Mouse (Mus musculus) yolk sac, embryonic 10.5 days (tissue): ENCODE measurements around the gene Cobll1.

Source experiments
- DNase-seq: peaks from one replicate; pipeline ENCODE4 v3.0.0-alpha.2; 2017; ENCODE audit warnings: low spot score

Cobll1 gene

DNA sequence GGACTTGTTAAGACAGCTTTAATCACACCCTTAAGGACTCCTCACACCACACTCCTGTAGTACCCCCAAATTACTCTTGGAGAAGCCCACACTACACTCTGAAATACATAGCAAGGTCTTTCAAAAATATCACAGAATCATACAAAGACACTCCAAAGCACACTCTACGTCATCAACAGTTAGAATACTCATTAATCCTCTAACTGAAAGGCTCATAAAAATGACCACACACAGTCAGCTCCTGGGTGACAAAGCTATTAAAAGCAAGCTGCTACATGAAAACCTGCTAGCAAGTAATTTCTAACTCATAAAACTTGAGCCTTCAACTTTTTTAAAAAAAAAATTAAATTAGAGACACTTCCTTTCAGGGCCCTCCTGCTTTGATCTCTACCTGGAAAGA lies 91.8 kb downstream of the Cobll1 start:
- no peak for DNase-seq

DNA sequence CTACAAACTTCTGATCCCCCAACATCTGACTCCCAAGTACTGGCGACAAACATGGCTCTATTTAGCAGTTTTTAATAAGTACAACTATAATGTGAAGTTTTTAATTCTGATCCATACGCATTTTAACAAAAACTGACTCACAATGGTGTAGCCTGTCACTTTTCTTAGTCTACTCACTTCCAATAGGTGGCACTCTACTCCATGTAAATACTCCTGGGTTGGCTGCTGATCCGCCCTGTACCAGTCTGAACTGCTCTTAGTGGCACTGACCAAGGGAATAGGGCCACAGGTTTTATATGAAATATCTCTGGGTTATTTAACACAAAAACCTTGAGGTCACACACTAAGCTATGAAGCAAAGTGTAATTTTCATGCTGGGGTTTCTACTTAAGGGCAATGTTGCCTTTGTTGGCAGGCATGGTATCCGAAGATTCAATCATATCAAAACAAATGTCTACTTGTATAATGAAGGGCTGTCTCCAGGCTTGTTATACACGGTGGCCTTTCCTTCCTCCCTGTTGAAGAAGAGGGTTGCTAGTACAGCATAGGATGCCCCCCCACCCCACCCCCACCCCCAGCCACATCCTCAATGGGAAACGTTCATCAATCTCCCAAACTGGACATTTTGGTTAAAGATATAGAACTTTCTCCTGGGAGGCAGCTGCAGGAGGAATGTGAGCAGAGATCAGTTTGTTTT lies 93.6 kb downstream of the Cobll1 start:
- peak; percentile 40 for DNase-seq

DNA sequence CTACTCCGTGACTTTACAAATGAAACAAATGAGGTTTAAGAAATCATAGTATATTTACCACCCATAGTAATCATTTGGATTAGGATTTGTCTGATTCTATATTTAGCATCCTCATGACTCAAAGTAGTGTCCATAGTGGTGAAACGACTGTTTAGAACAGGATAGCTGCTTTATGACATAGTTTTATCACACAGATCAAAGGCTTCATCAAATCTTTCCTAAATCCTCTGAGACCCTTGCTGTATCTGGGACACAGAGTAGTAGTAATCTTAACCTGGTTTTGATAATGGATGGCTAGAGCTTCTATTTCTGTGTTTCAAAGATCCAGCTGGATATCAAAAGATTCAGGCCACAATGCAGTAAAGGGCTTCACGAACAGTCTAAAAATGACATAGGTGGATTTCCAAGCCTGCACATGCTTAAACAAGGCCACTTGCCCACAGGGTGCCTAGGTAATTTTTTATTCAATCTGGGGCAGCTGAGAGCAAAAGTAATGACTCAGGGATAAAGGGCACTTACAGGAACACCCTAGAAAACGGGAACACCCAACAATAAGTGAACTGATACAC lies 98.0 kb downstream of the Cobll1 start:
- DNase-seq: no peak

DNA sequence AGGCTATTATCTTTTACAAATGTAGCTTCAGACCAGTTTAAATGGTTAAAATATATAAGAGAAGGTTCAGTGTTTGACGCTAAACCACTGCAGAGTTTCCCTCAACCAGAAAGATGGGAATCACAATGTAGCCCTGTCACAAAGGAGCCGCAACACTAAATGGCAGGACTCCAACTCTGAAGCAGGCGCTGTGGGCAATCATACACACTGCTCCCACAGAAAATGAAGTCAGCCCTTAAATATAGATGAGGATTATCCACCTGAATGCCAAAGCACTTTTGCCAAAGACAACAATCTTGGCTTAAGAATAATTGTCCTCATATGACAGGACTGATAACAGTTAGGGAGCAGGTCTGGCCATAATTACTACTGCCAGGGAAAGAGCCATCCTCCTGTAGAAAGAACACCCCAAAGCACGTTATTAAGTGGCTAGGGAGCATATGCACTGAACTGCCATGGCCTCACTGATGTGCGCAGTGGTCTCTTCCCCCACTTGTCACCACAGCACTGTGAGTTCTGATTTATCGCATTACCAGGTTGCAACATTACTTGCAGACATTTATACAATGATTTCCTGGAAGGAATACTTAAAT lies 98.8 kb downstream of the Cobll1 start:
- no peak for DNase-seq

DNA sequence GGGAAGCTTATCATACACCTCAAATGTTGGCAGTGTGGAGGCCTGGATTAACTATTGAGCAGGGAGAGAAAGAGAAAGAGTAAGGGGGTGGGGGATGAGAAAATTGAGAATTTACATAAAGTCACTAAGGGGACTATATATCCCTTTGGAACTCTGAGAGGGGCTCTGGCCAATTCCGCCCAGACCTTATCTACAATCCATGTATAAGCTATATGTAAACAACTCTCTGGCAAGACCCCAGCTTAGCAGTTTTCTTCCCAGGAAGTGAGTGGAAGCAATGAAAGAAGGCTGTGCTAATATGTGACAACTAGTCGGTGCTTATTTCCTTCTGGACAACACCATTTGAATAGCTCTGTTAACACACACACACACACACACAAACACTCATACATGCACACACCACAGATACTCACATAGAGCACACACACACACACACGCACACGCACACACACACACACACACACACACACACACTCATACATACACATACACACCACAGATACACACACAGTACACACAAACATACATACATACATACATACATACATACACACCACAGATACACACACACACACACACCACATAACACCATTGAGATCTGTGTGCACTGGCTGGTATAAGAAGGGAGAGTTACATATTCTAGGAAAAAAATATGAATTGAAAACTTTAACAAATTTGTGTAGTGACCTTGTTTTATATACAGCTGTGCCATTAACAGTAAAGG lies 99.4 kb downstream of the Cobll1 start:
- DNase-seq: no peak

DNA sequence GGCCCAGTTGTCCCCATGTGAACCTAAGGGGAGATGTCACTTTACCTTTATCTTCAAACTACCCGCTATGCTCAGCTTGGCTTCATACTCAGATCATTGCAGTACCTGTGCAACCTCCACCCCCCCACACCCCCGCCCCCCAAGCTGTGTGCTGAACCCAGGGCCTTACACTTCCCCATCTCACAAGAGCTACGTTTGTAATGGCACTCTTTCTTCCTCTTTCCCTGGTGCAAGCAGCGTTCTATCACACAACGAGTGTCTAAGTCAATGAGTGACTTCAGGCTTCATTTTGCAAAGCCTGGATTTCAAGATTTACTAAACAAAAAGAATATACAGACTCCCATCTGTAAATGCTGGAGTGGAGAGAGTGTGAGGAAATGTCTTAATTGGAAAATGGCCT lies 100.2 kb downstream of the Cobll1 start:
- DNase-seq: no peak

DNA sequence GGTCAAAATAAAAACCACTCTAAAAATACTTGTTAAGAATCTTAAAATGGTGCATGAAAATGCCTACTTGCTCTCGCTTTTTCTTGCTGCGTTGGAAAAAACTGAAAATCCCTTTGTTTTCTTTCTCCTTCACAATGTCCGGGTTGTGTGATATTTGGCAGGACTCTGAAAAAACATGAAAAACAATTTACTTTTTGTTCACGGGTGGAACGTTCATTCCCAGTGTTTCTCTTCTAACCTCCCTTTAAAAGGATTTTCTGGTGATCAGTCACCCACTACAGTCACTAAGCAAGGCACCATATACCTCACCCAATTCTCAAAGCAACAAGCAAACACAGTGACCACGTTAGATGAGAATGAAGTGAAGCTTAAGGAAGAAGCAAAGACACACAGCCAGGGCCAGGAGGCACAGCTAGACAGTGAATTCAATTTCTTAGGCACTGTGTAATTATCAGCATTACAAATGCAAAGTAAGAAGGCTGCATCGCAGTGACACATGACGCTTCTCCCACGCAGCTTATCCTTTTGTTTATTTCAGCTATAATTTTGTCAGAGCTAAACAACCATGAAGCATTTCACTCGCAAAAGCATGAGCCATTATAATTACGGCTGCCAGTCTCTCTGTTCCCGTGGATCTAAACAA lies 112.9 kb downstream of the Cobll1 start:
- DNase-seq: no peak

DNA sequence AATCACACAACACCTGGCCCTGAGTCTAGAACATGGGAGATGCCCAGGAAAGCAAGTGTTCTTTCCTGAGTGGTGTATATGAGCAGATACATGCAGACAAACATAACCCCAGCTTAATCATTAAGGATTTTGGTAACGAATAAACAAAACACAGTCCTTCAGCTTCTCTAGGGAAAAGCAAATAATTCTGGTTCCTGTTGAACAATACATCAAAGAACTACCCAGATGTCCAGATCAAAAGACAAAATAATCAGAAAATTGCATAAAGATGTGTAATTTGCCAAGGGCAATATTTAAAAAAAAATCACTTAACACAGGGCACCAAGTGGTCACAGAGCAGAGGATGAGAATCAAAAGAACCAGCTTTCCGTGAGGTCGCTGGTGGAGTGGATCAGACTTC lies 115.5 kb downstream of the Cobll1 start:
- no peak for DNase-seq

DNA sequence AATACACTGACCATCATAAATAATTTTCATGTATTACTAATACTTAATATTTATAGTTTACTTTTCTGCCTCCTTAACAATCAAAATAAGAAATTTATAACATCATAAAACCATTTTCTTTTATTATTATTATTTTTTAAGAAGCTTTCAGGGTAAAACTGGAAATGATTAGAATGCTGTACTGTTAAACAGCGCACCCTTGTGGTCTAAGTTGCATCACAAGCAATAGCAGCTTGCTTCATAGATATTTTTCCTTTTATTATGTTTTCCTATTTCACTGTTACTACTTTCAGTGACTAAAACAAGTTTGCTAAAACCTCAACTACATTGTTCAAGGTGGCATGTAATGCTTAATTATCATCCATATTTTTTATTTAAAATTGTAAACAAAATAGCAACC lies 117.8 kb downstream of the Cobll1 start:
- DNase-seq: no peak

DNA sequence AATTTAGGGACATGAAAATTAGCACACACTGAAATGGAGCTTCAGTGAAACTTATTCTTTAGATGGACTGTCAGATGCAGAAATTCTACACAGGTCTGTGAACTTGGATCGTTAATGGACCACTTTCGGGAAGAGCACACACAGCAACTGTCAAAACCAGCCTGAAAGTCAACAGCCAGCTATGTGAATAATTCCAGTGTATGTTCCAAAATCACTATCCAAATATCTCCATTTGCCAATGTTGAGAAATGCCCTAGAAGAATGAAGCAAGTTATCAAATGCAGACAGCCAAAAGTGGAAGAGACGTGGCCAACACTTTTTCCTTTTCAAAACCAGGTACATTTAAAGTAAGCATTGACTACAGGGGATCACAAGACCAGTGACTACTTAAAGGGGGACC lies 118.2 kb downstream of the Cobll1 start:
- DNase-seq: no peak

DNA sequence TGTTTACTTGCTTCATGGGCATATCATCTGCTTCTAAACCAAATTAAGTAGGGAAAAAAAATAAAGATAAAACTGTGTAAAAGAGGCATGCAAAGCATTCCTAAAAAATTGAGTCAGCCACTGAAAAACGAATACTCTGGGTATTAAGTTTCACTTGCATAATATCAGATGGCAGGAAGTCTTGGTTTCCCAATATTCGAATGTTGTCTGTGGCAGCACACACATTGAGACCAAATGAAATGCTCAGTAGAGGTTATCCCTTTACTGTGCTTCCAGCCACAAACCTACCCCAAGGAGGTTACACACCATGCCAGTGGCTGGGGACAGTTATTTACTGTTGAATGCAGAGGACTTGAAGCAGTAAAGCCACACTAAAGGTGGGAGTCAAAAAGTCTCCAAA lies 119.1 kb downstream of the Cobll1 start:
- no peak for DNase-seq

DNA sequence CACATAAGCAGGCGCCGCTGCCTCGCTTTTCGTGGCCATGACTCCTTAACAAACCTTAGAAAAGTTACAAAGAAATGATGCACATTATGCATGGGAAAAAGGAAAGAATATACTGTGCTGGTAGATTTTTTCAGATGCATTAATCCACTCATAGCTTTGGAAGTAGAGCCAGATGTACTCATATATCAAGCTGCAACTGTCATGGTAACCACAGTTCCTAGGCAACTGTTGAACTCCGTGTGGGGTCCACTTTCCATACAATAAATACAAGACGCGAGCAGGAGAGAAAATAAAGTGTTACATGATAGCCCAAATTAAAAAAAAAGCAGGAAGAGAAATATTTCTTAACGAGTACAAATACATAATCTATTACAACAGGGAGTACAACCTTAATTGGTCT lies 119.5 kb downstream of the Cobll1 start:
- no peak for DNase-seq

DNA sequence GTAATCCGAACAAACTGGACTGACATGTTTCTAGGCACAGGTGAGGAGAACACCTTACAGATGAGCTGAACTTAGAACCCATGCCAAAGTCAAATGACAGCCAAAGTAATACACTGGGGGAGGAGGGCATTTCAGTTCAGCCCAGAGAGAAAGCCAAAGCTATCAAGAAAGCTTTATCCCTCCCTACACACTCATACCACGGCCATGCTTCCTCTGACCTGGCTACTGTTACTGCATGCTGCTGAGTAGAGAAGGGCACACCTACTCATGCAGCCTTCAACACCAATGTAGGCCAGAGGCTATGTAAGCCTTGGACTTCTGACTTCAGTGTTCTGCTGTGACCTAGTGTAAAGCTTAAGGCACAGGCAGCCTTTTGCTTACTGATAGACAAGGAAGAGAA lies 120.1 kb downstream of the Cobll1 start:
- no peak for DNase-seq

DNA sequence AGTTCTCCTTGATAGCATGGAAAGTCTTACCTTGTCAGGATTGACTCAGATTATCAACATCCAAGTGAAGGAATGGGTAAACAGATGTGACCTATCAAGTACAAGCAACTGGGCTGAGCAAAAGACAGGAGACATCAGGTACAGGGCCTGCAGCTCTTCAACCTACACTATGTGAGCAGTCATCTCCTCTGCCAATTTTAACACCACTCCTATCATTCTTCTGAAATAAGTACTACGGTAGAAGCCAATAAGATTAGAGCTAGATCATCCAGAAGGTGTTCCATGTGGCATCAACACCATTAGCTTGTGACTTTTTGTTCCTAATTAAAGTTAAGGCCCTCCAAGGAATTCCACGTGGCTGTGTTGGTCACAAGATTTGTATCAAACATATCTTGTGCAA lies 121.3 kb downstream of the Cobll1 start:
- no peak for DNase-seq

DNA sequence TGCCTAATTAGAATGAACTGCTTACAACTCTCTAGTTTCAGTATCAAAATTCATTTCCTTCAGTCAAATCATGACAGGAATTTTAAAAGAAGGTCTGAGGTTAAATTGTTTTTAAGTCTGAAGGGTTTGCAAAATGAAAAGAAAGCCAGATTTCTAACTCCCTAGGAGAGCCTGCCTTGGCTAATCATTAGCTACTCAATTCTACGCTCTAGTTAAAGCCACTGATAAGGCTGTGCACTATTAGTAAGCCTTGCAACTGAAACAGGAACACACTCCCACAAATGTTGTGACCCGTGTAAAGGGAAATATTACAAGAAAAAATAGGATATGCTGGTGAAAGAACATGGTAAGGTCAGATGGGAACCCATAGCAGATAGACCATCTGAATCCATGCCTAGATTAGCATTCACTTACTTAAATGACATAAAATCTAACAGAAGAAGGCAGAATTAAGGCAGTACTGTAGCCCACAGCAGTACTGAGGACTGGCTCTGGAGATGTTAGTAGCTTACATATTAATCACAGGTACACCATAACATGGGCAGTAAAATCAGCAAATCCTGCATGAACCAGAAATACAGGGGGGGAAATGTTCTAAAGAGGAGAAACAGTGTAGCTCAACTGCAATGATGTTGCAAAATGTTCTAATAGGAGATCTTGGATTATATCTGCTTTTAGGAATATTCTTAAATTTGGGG lies 122.6 kb downstream of the Cobll1 start:
- peak; percentile 43 for DNase-seq

DNA sequence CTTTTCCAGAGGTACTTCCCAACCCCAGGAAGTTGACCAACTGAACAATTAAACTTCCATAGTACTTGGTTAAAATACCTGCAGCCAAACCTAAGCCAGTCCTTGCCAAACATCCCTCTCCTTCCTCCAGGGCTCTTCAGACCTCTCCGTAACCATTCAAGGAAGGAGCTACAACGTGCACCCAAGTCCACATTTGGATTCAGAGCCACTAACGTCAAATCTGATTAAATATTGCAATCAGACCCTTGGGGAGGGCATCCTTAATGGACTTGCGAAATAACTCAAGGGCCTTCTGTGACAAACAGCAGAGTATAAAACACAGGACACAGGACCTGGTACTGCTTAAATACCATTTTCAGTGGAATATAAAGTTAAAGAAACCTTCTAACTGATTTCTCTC lies 126.0 kb downstream of the Cobll1 start:
- DNase-seq: no peak

DNA sequence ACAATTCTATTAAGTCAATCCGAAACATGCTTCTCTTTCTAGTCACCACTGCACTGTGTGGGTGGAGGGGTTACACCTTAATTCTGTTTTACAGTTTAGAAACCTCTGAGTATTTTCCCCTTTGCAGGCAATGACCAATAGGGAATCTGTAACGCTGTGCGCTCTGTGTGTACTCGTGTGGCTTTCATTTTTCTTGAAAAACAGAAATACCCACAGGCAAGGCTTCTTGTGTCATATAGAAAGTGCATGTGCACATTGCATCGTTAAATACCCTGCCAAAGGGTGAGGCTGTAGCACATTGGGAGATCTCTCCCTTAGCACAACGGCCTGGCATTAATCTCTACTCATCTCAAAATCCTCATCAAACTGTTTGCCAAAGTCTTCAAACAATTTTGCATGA lies 134.6 kb downstream of the Cobll1 start:
- DNase-seq: no peak

DNA sequence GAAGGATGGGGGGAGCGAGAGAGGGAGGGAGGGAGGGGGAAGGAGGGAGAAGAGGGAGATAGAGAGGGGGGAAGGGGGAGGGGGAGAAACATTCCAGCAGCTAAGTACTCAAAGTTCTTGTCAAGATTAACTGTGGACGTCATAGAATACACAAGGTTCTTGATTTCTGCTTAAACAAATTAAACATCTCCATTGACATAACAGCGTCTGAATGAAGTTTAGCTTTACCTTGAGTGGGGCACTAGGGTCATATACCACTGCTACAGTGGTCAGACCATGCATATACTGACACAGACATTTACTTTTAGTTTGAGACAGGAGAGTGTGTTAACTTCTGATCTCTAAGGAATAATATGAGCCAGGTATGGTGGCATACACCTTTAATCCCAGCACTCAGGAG lies 135.4 kb downstream of the Cobll1 start:
- no peak for DNase-seq

DNA sequence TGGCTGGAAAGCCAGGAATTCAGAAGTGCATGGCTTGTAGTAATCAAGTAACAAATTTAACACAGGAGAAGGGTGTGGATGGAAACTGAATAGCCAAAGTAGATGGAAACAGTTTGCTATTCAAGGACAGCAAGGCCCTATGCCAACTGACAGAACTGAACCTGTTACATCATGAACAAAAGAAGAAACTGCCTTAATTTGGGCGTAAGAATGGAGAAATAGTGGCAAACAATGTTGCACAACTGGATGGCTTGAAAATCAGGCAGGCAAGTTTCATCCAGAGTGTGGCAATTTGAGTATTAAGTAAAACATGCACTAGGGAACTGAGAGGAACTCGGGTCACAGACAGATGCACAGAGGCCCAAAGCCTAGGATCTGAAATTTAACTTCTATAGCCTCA lies 137.8 kb downstream of the Cobll1 start:
- no peak for DNase-seq

DNA sequence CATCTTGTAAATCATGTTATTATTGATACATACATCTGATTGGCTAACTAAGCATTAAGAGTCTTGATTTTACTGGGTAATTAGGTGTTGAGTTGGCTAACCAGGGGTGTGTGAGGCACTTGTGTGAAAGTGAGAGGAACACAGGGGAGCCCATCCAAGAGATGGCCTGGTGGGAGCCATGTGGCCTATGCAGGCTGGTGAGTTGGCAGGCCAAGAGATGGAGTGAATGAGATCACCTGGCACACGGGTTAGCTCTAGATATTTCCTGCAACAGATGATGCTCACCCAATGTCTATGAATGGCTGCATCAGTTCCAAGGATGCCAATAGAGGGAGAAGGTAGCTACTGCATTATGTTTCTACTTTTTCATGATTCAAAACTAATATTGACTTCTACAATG lies 139.2 kb downstream of the Cobll1 start:
- DNase-seq: no peak

DNA sequence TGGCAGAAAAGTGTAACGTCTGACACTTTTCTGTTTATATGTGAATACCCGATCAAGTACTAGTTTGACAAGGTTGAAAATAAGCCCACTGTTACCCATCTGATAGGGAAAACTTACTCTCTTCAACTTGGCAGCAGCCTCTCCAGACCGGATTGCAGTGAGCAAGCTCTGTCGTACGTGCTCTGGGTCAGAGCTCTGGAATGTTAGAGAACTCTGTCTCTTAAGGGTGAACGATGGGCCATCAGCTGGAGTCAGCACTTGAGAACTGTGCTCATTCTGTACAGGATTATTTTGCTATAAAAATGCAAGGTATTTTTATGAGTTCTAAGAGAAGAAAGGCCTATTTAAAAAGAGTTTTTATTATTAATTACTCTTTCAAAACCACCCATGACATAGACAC lies 143.6 kb downstream of the Cobll1 start:
- DNase-seq: no peak

DNA sequence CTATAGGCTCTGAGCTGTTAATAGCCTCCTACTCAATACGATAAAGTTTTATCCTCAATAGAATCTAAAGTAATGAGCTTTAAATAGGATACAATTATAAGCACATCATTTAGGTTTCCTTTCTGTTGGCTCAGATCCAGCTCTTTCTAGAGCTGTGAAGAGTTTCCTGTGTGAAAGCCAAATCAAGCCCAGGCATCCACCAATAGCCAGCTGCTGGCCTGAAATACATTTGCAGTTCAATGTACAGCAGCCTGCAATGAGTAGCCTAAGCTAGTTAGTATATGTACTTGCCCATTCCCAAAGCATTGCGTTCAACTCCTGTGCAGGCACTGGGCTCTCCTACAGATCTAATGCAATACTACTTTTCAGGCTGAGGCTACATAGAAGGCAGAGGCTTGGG lies 145.2 kb downstream of the Cobll1 start:
- DNase-seq: no peak
